Mouse (Mus musculus) embryonic fibroblast, embryonic 13.5 days (primary cell): ENCODE results near the gene Dnajc5g.

ENCODE experiments used
- CTCF ChIP-seq: IDR thresholded peaks from 2 replicates; pipeline ENCODE4 v1.5.1; 2011; ENCODE audit warnings: mild to moderate bottlenecking, control low read depth, low read length, moderate library complexity, borderline replicate concordance; ENCODE audit not compliant: insufficient read depth
- POLR2A ChIP-seq: IDR thresholded peaks from 2 replicates; pipeline ENCODE4 v1.6.1; 2011; ENCODE audit warnings: low read depth, mild to moderate bottlenecking, control low read depth, low read length, moderate library complexity

GRCm38 (mm10) chr5:31073176-31073575 lies 32.9 kb upstream of the Dnajc5g start:
- TF ChIP-seq CTCF, result no peak
- TF ChIP-seq POLR2A, result no peak
